Mouse (Mus musculus) kidney, postnatal 0 days (tissue): ENCODE data around the gene Obox2. TPM values are rescaled to one million over a fixed set of nuclear protein-coding genes. Genes with fewer than 3 reads are reported as not detected.
"Not testable (repeated sequence)": the region's sequence is repeated elsewhere in the genome, so short reads cannot be mapped to it uniquely, and the experiment has no call there.

Experiments used
- ATAC-seq: fragments of 200-750 bp; cut with Nextera tagmentation; replicated peaks from 2 replicates; pipeline ENCODE4 v1.8.0; 2017; ENCODE audit warnings: low read depth, moderate number of reproducible peaks, moderate TSS enrichment, moderate library complexity; ENCODE audit not compliant: low FRiP score
- DNase-seq: peaks from one replicate; pipeline ENCODE4 v3.0.0-alpha.2; 2016; ENCODE audit warnings: low spot score
- H3K27ac ChIP-seq: fragments of 300-500 bp; sonication (generic); 2 replicates; pipeline ENCODE4 v1.5.1; 2014; ENCODE audit warnings: mild to moderate bottlenecking
- H3K27me3 ChIP-seq: fragments of 300-500 bp; sonication (generic); 2 replicates; pipeline ENCODE4 v1.6.1; 2014; ENCODE audit warnings: low read length, mixed read lengths; ENCODE audit not compliant: insufficient read depth
- H3K36me3 ChIP-seq: fragments of 300-500 bp; sonication (generic); 2 replicates; pipeline ENCODE4 v1.6.1; 2014; ENCODE audit warnings: low read length, mixed read lengths; ENCODE audit not compliant: insufficient read depth
- H3K4me1 ChIP-seq: fragments of 300-500 bp; sonication (generic); replicated peaks from 2 replicates; pipeline ENCODE4 v1.6.1; 2014; ENCODE audit warnings: antibody characterized with exemption, low read length, mixed read lengths; ENCODE audit not compliant: insufficient read depth
- H3K4me2 ChIP-seq: fragments of 300-500 bp; sonication (generic); 2 replicates; pipeline ENCODE4 v1.6.1; 2014; ENCODE audit warnings: mild to moderate bottlenecking, low read length, moderate library complexity, mixed read lengths
- H3K4me3 ChIP-seq: fragments of 300-500 bp; sonication (generic); replicated peaks from 2 replicates; pipeline ENCODE4 v1.5.1; 2014; ENCODE audit warnings: low read depth, low read length
- H3K9ac ChIP-seq: fragments of 300-500 bp; sonication (generic); 2 replicates; pipeline ENCODE4 v1.6.1; 2014; ENCODE audit warnings: low read depth, low read length
- H3K9me3 ChIP-seq: fragments of 300-500 bp; sonication (generic); replicated peaks from 2 replicates; pipeline ENCODE4 v1.6.1; 2016; ENCODE audit warnings: low read length, inconsistent platforms, mixed read lengths
- WGBS: fragments of 180-500 bp; shearing (Covaris S2); extraction: QIAGEN DNeasy Blood & Tissue Kit; methylation state at CpG from one replicate; pipeline ENCODE4 v1.1.7; 2014; 5-methylcytosine and 5-hydroxymethylcytosine counted together
- polyA plus RNA-seq: library from polyadenylated mRNA; unstranded; fragments of >200 nt; fragmentation: Nextera tagmentation; extraction: Ambion mirVana; gene quantifications from 2 replicates; pipeline ENCODE4 v1.2.1, GENCODE M21; 2015

Gene Obox2
- polyA plus RNA-seq = not detected in 2 replicates

DNA sequence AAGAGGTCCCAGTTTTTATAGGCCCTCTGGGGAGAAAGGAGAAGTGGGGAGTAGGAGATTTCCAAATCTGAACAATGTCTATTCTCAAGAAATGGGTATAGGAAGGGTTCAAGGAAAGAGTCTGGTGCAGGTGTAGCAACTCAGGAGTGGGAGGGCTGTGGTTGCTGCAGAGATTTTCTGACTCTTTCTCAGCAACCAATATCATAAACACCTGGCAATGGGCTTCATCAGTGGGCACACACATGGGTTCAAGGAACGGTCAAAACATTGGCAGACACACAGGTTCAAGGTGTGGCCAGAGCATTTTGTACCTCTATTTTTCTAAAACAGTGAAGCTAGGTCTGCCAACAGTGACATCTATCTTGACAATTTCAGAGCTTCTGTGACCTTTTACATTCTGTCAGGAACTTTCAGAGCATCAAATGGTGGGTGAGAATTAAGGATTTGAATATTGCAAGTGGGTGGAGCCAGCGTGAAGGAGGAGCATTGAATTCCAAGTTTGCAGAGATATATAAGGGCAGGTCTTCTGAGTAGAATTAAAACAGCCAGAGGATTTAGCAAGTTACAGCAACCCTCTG is at the start of gene Obox2, which contains the start of gene Obox1:
Gene Obox2, plus strand, starts transcription at position 301 of the 578 bp plus-strand sequence.
Gene Obox1, plus strand, starts transcription at position 528 of the 578 bp plus-strand sequence.
- H3K9me3 ChIP-seq, ATAC-seq, DNase-seq, H3K36me3 ChIP-seq, H3K4me2 ChIP-seq, H3K9ac ChIP-seq, H3K4me3 ChIP-seq, H3K27ac ChIP-seq, H3K4me1 ChIP-seq, H3K27me3 ChIP-seq: not testable (repeated sequence)
- WGBS = no CpG with 5 or more reads among the region's 2 CpGs

DNA sequence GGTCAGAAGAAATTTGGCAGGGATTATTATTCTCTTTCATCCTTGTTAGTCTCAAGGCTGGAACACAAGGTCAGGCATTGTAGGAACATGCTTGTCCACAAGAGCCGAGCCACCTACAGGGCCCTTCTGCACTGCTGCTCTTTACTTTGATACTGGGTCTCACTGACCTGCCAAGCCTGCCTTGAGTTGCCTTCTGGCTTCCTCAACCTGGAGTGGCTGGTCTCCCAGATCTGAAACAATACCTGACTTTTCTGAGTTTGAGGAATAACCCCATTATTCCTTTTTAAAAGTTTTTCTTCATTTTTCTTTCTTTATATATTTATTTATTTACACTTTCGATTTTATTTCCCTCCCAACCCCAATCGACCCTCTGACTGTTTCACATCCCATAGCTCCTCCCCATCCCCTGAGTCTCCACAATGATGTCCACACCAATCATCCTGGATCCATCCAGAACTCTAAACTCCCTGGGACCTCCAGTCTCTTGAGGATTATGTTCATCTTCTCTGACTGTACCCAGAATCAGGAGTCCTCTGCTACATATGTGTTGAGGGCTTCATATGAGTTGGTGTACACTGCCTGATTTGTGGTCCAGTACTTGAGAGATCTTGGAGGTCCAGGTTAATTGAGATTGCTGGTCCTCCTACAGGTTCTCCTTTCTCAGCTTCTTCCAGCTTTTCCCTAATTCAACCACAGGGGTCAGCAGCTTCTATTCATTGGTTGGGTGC is 10.8 kb downstream of the Obox2 start:
- 59% methylated on average over 2 of the region's 3 CpGs for WGBS
- DNase-seq, H3K27me3 ChIP-seq, H3K4me1 ChIP-seq, H3K27ac ChIP-seq, H3K9me3 ChIP-seq, H3K9ac ChIP-seq, H3K4me3 ChIP-seq, H3K4me2 ChIP-seq, ATAC-seq, H3K36me3 ChIP-seq: not testable (repeated sequence)

DNA sequence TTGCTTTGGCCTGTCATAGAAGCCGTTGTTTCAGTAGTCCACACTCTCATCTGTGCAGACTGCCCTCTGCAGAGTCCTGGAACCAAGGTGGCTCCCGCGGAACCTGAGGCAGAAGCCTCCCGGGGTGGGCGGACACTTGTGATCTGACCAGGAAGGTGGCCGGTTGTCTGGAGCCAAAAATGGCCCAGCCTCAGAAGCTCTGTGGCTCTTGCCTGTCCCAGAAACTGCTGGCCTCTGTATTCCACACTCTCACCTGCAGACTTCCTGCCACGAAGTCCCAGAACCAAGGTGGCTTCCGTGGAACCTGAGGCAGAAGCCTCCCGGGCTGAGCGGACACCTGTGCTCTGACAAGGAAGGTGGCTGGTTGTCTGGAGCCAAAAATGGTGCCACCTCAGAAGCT is 18.3 kb downstream of the Obox2 start:
- H3K4me1 ChIP-seq, H3K36me3 ChIP-seq, ATAC-seq, DNase-seq, H3K27ac ChIP-seq, H3K4me2 ChIP-seq, H3K9me3 ChIP-seq, H3K9ac ChIP-seq, H3K27me3 ChIP-seq, H3K4me3 ChIP-seq: not testable (repeated sequence)
- 87% methylated on average over 10 of the region's 10 CpGs for WGBS

DNA sequence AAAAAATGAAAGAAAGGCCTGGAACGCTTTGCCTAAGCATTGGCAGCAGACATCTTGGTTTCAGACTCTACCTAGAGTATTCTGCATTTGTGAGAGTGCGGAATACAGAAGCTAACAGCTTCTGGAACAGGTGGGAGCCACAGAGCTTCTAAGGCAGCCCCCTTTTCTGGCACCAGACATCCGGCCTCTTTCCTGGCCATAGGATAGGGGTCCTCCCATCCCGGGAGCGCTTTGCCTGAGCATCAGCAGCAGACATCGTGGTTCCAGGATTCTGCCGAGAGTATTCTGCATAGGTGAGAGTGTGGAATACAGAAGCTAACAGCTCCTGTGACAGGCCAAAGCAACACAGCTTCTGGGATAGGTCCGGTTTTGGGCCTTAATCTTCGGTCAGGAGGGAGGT is 29.5 kb downstream of the Obox2 start:
- H3K36me3 ChIP-seq, H3K9ac ChIP-seq, H3K4me3 ChIP-seq, ATAC-seq, DNase-seq, H3K27me3 ChIP-seq, H3K4me1 ChIP-seq, H3K27ac ChIP-seq, H3K4me2 ChIP-seq, H3K9me3 ChIP-seq: not testable (repeated sequence)
- 75% methylated on average over 8 of the region's 9 CpGs for WGBS

DNA sequence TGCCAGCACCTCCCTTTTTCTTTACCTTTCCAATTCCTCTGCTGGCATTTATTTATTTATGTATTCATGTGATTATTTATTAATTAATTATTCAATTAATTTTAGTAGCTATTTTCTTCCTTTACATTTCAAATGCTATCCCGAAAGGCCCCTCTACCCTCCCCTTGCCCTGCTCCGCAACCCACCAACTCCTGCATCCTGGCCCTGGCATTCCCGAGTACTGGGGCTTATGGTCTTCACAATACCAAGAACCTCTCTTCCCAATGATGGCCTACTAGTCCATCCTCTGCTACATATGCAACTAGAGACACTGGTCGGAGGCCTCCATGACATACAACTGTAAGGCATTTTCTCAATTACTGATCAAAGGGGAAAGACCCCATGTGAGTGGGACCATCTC is 37.0 kb downstream of the Obox2 start:
- H3K4me3 ChIP-seq, H3K4me2 ChIP-seq, ATAC-seq, H3K9me3 ChIP-seq, H3K4me1 ChIP-seq, H3K27me3 ChIP-seq, H3K36me3 ChIP-seq, H3K9ac ChIP-seq, H3K27ac ChIP-seq, DNase-seq: not testable (repeated sequence)
- 82% methylated on average over 3 of the region's 4 CpGs for WGBS

Other genes with a start within 250 kb of the Obox2 start
- gene Obox1, start 227 bp downstream of the Obox2 start, polyA plus RNA-seq = not detected in 2 replicates